Mouse (Mus musculus) bone marrow macrophage, adult 2 months (primary cell): ENCODE data around the gene Gm12258.

Source experiments
- CTCF ChIP-seq: IDR thresholded peaks from 2 replicates; pipeline ENCODE4 v1.5.1; 2012; ENCODE audit warnings: low read depth, mild to moderate bottlenecking, low read length, moderate library complexity
- POLR2A ChIP-seq: IDR thresholded peaks from 2 replicates; pipeline ENCODE4 v1.6.1; 2012; ENCODE audit warnings: mild to moderate bottlenecking, low read depth, low read length, borderline replicate concordance

DNA sequence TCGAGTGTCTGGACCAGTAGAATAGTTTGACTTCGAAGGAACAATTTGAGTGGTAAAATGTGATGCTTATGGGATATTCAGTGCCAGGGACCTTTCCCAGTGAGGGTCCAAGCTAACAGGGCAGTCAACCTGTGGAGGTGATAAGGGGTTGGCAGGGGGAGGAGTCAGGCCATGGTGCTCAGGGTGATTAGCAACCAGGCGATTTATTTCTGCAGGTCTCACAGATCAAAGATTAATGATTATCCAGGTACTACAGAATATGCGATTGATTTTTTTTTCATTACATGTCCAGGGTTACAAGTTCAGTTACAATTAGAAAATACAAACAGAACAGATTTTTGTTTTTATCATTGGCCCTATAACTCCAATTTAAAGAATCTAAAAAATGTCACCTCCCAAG, 43.1 kb upstream of the Gm12258 start:
- no peak for TF ChIP-seq CTCF
- TF ChIP-seq POLR2A: no peak
